Mouse (Mus musculus): ENCODE results near the gene Dcbld1.

Gene Dcbld1

DNA sequence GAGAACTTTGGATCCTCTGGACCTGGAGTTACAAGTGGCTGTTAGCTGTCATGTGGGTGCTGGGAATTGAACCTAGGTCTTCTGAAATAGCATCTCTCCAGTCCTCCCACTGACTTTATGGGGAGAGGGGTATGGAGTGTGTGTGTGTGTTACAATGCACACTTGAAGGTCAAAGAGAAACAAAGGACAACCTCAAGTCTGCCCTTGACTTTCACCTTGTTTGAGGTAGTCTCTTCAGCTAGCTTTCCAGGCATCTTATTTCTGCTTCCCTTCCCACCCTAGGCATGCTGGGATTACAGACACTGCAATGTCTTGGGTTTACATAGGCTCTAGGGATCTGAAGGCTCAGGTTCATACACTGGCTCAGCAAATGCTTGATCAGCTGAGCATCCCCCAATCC lies 68.9 kb downstream of the Dcbld1 start:
- no peak for DNase-seq (ENCODE audit: low read depth)

DNA sequence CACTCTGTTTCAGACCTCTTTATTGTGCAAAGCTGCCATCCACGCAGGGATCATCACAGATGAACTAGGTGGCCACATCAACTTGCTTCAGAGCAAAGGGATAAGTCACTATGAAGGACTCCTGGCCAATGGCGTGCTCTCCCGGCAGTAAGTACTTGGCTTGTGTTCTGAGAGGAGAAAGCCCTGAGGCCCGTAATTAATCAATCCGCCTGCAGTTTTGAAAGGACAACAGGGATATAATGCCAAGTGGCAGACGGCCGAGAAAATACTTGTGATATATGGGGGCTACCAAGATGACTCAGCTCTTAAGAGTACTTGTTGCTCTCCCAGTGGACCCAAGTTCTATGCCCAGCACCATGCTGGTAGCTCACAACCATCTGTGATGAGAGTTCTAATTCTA lies 71.2 kb downstream of the Dcbld1 start:
- DNase-seq (ENCODE audit: low read depth): no peak

DNA sequence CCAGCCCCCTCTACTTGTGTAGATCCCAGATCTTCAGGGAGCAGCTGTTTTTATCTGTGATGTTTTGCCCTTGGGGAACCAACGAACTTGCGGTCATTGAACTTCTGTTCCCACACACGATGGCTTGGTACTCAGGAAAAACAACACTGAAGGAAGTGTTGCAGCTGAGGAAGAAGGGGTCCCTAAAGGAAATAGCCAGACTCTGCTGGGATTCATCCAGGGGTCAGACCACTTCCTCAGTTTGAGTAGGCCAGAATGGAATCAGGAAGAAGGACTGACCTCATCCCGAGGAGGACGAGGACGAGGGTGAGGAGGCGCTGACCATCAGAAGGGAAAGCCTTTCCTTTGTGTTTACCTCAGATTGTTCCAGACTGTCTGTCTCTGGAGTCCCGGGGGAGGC lies 75.8 kb downstream of the Dcbld1 start:
- no peak for DNase-seq (ENCODE audit: low read depth)

DNA sequence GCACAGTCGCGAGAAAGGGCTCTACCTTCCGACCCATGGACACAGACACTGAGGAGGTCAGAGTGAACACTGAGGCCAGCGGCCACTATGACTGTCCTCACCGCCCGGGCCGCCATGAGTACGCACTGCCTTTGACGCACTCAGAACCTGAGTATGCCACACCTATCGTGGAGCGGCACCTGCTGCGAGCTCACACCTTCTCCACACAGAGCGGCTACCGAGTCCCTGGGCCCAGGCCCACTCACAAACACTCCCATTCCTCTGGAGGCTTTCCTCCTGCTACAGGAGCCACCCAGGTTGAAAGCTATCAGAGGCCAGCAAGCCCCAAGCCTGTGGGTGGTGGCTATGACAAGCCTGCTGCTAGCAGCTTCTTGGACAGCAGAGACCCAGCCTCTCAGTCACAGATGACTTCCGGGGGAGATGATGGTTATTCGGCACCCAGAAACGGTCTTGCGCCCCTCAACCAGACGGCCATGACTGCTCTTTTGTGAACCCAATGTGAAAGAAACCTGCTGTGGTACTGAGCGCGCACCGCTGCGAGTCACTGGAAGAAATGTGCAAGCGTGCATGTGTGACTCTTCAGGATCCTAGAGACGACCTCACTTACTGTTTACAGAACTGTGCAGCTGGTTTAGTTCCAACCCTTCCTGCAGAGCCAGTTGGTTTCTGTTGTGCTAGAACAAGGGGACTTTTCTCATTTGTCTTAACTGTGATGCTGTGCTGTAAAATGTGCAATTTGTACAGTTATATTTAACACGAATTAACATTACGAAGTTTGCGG lies 86.3 kb downstream of the Dcbld1 start:
- DNase-seq (ENCODE audit: low read depth): no peak

DNA sequence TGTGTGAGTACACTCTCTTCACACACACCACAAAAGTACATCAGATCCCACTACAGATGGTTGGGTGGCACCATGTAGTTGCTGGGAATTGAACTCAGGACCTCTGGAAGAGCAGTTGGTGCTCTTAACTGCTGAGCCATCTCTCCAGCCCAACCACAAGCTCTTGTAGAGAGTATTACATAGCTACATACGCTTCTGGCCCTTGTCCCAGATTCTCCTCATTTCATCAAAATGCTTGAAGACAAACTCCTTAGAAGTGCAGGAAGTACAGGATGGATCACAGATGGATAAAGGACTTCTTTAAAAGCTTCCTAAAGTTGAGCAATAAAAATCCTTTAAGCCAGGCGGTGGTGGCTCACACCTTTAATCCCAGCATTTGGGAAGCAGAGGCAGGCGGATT lies 88.5 kb downstream of the Dcbld1 start:
- no peak for DNase-seq (ENCODE audit: low read depth)

DNA sequence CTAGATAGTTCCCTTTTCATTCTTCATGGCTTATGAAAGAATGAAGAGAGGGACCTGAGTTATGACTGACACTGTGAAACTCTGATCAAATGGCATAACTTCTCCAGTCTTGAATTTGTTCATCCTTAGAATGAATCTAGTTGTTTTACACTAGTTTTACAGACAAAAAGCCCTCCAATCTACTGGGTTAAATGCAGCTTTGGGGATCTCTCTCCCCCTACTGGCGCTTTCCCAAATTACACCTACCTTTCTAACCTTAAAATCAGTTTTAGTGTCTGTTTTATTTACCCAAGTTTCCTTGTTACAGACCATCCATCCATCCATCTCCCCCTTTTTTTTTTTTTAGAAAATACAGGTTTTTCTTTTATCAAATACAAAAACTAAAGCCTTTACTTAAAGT lies 97.6 kb downstream of the Dcbld1 start:
- DNase-seq (ENCODE audit: low read depth): peak; percentile 53

DNA sequence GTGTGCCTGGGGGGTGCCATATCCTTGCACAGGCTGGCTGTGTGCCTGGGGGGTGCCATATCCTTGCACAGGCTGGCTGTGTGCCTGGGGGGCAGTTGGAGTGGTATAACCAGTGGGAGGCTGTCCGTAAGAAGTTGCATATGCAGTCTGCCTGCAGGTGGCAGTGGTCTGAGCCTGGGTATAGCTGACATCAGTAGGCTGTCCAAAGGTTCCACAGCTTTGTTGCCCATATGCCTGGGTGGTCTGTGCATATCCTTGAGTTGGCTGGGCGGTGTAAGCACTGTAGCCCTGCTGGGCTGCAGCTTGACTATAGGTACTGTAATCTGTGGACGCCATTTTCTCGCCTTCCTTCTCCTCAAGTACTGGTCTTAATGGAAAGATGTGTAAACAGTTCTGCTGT lies 109.9 kb downstream of the Dcbld1 start:
- DNase-seq (ENCODE audit: low read depth): peak; percentile 6

DNA sequence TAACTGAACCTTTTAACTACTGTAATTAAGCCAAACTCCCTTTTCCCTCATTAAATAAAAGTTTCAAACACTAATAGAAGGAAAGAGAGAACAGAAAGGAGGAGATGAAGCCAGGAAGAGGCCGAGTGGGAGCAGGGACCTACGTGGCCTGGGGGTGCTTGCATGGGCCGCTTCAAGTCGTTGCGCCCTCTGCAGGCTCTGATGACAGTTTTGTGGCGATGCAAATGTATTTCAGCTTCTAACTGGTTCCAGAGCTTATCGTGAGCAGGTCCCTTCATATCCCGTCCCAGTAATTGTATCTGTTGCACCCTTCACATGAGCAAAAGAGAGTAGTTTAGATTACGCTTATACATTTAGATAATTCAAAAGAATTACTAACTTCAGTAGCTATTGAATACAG lies 119.8 kb downstream of the Dcbld1 start:
- DNase-seq (ENCODE audit: low read depth): no peak

GRCm38 (mm10) chr10:52358467-52358866 lies 125.0 kb downstream of the Dcbld1 start, which contains the start of gene Gm26741:
Gene Gm26741, plus strand, starts transcription at chr10:52358767.
- no peak for DNase-seq (ENCODE audit: low read depth)

DNA sequence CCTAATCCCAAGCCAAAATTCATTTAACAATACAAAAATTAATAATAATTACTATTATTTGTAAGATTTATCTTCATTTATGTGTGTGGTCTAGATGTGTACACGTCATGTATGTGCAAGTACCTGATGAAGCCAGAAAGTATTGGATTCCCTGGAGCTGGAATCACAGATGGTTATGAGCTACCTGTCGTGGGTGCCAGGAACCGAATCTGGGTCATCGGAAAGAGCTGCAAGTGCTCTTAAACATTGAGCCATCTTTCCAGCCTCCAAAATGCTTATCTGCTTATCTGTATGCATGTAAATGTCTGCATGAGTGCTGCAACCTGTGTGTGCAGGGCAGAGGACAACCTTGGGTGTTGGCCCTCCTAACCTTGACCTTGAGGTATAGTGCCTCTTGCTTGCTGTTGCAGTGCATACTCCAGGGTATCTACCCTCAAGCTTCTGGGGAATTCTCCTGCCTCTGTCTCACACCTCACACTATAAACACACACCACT lies 126.9 kb downstream of the Dcbld1 start:
- DNase-seq (ENCODE audit: low read depth): no peak

GRCm38 (mm10) chr10:52360862-52361609 lies 127.6 kb downstream of the Dcbld1 start:
- DNase-seq (ENCODE audit: low read depth): no peak

DNA sequence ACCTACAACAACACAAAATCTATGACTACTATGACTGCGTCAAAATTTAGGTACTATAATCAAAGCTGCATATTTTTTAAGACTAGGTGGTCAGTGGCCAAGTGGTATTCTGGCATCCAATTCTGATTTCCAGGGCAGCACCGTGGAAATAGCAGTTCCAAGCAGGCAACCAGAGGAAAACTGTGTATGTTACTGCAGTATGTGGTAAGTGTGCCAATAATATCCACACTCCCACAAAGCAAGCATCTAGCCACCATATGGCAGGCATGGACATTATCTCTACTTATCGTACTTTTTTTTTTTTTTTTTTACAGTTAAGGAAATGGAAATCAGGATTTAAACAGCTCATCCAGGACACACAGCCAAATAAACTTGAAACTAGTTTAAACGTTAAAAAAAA lies 135.0 kb downstream of the Dcbld1 start:
- no peak for DNase-seq (ENCODE audit: low read depth)

Data from induced T-regulatory cell, adult 2 months (primary cell).